Mouse (Mus musculus) yolk sac, embryonic 10.5 days (tissue): ENCODE data around the gene Ide.
"Not testable (repeated sequence)": the region's sequence is repeated elsewhere in the genome, so short reads cannot be mapped to it uniquely, and the experiment has no call there.

Experiments used
- DNase-seq: peaks from one replicate; pipeline ENCODE4 v3.0.0-alpha.2; 2017; ENCODE audit warnings: low spot score

The Ide gene

DNA sequence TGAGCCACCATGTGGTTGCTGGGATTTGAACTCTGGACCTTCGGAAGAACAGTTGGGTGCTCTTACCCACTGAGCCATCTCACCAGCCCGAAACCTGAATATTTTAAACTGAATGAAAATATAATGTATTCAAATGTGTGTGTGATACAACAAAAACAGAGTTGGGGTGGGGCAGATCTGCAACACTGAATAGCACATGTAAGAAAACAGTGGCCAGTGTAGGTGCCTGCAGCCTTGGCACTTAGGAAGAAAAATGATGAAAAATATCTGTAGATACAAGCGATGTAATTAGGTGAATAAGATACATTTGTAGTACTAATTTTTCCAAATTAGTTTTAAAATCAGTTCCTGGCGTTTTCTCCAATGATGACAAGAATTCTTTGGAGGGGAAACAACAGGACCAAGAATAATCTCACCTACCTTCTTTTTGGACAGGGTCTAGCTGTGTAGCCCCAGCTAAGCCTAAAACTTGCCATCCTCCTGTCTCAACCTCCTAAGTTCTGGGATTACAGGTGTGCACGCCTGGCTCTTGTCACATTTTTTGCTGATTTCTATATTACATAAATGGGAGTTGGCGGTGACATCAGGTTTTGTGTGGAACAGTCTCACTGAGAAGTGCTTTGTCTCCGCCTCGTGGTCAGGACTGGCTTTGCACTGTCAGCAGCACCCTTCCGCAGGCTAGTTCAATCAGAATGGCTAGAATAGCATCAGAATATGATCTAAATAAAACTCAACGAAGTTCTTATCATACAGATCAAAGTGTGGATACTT lies 72.1 kb downstream of the Ide start:
- peak; percentile 55 for DNase-seq

DNA sequence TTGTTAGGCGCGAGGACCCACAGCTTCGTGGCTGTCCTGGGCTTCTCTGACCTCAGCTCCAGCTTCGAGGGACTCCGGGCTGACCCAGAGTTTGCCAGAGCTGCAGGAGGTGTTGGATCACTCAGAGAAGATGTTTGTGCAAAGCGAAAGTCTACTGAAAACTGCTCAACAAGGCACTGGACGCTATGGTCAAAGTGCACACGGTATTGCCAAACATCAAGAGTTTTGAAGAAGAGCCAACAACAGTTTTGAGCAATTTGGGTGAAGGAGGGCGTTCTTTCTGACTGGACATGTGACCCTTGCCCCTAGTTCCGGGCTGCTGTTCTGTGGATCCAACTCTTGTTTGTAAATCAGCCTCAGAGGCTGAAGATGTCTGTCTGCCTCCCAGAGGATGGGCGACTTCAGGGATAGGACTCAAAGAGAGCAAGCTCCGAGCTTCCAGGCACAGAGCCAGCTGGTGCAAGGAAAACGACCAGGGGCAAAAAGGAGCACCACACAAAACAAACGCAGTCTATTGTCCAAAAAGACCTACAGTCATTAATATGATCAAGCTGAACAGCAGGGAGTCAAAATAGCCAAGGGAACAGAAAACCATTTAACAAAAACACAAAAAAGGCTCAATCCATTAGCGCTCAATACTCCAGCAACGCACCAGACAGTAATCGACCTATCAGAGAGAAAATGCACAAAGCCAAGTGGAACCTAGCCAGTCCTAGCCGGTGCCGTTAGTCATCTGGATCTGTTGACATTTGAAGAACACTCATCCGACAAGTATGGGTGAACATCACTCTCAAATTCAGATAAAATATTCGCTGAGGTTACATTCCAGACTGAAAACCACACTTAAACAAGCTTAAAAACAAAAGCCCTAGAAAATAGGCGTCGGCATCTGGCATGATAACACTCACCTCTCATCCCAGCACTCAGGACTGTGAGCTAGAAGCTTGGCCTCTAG lies 73.4 kb downstream of the Ide start:
- DNase-seq = peak; percentile 82

DNA sequence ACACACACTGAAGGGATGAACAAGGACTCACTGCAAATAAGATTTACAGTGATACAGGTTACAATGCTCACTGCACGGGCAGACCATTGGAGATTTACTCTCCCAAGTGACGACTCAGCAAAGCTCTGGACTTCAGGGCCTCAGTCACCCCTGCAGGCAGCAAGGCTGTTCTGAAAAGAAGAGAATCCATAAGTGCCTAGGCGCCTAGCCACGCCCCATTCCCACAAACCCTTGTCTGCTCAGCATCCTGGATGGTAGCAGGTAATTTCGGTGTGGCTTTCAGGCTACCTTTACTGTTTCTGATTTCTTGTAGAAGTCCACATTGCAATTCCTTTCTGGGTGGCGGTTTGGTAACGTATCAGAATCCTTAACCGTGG lies 74.1 kb downstream of the Ide start:
- no peak for DNase-seq

DNA sequence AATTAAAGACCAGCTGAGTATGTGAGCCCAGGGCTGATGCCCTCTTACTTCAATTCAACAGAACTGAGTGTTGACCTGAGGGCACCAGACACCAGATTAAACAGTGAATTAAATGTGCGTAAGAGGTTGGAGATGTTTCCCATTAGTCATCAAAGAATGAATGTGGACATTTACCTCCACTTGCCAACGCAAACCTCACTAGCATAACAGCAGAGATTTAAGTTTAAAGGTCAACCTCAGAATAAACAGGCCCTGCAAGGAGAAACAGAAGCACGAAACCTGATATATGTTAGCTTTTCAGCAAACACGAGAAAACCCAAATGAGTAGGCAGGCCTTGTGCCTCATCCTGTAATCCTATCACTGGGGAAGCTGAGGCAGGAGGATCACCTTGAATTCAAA lies 75.3 kb downstream of the Ide start:
- peak; percentile 30 for DNase-seq

DNA sequence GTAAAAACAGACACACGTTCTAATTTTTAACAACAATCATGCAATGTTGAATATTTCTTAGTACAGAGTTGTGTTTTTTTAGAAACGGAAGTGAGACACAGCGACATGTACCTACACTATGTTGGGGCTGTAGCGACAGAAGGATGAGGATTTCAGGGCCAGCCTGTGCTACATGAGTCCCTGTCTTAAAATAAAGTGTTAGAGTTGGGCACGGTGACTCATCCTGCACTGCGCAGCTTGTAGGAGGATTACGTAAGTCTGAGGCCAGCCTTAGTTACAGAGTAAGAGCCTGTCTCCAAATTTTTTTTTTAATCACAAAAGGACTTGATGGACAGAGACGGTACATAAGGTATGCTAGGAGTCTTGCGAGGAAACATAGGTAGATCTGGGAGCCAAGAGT lies 82.3 kb downstream of the Ide start:
- no peak for DNase-seq

DNA sequence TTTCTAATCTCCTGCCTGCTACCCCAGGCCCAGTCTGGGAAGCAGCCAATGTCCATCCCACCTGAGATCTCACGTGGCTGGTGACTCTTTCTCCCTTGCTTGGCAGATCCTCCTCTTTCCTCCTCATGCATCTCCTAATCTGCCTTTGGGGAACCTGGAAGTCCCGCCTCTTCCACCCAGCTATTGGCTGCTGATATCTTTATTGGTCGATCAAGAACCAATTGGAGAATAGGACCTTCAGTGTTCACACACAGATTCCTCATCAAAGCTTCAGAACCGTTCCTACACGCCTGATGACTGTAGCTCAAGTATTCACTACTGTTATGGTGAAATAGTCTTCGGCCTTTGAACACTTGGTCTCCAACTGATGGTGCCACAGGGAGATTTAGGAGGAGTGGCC lies 85.5 kb downstream of the Ide start:
- DNase-seq = no peak

DNA sequence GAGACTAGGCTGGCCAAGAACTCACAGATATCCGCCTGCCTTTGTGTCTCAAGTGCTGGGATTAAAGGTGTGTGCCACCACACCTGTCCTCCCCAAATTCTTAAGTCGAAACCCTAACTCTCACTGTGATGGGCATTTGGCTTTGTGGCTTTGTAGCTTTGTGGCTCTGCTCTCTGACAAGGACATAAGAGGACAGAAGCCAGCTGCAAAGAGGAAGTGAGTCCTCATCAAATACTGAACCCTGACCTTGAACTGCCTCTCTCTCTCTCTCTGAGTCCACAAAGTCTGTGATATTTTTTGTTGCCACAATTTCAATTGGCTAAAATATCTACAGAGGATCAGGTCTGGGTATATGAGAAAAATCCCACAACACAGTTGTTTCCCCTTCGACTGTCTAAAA lies 89.5 kb downstream of the Ide start:
- no peak for DNase-seq

DNA sequence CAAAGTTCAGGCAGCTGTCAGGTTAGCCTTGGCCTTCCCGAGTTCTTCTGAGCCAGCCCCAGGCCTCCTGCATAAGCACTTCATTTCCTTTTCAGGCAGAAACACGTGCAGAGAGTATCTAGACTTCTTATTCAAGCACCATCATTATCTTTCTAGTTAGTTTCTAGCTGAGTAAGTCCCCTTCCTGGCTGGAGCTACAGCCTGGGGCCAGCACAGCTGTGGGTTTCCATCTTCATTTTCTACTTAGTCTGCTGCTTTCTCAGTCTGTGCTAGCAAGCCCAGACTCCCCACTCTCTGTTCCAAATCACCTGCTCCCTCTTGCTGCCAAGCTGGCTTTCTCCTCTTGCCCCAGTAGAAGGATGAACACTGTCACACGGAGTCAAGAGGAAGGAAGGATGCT lies 90.8 kb downstream of the Ide start:
- no peak for DNase-seq

DNA sequence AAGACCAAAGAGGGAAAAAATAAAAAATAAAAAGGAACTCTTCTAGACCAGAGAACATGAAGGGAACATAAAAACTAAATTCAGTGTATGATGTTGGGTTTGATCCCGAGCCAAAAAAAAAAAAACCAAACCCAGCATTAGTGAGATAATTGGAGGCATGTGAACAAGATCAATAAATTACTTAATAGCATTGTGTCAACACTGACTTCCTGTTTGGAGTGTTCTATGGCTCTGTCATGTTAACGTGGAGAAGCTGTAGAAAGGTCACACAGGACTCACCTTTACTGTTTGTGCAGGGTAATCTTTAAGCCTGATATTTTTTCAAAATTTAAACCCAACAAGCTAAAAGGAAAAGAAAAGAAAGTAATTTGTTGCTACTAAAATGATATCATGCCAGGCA lies 94.9 kb downstream of the Ide start:
- DNase-seq = no peak

DNA sequence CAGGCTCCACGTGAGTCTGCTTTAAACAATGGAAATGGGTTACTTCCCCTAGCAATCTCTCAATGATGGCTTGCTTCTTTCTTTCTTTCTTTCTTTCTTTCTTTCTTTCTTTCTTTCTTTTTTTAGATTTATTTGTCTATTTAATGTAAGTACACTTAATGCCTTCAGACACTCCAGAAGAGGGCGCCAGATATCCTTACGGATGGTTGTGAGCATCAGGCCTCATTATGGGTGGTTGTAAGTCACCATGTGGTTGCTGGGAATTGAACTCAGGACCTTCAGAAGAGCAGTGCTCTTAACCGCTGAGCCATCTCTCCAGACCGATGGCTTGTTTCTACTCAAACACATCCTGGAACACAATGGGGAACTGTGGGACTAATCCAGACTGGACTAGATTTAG lies 96.5 kb downstream of the Ide start:
- DNase-seq = no peak

DNA sequence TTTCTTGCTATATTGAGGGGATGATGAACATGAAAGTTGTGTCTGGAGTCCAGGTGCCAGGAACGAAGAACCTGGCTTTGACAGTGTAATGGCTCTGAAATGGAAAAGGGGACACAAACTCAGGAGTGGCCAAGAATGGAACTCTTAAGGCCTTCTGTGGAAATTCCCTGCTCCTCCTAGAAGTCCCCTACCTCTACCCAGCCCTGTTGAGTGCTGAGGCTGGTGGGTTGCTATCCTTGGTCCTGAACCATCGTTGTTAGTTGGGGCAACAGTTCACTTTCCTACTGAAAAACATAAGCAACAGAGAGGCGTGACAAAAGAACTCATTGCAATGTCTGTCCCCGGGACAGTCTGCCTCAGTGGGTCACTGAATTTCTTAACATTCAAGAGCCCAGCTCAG lies 98.6 kb downstream of the Ide start:
- DNase-seq = peak; percentile 51

DNA sequence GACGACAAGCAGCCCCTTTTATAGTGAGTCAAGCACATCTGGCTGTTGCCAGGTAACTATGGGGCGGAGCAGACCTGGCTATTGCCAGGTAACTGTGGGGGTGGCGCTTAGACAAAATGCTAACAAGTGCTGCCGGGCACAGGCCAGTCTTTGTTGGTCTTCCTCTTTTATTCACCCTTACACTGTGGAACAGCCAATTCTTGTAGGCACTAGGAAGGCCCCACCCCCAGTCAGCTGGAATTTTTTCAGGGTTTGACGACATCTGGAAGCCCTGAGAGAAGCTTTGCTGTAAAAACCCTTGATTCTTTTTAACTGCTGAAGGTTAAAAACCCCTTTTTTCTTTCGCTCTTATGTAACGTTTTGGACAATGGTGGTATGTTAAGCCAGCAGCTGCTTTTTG lies 99.0 kb downstream of the Ide start:
- DNase-seq = no peak

DNA sequence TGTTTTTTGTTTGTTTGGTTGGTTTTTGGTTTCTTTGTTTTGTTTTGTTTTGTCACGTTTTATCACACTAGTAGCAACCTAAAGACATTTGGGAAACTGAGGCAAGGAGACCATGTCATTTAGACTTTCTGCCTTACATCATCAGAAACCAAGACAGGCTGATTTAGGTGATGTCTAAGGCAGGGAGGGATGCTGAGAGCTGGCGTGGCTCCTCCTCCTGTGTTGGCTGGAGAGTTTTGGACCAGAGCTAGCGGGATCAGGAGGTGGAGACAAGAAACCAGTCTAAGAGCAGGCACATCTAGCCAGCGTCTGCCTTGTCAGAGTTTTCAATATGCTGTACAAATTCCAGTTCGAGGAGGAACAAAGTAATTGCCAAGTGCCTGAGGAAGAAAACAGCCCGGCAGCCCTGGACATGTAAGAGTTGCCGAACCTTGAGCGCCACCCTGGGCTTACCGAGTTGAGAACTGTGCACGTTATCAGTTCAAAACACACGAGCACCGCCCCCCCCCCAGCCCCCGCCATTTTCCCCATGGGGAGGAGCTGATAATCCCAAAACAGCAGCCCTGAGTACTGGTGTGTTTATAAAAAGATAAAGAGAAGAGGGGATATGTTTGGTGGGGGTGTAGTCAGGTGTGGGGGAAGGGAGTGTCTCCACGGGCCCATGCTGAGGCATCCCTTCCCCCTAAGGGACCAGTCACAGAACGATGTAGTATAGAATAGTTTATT lies 99.8 kb downstream of the Ide start:
- DNase-seq = peak; percentile 53

DNA sequence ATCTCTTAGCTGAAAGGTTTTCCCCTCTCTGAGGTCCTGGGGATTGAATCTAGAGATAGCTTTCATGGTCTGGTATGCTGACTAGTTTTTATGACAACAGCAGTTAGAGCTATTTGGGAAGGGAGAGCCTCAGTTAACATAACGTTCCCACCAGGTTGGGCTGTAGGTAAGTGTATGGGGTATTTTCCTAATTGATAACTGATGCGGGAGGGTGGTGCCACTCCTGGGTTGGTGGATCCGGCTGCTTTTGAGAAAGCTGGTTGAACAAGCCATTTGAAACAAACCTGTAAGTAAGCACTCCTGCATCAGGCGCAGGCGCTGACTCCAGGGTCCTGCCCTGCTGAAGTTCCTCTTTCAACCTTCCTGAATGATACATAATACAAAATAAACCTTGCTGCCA lies 100.3 kb downstream of the Ide start:
- DNase-seq = no peak

DNA sequence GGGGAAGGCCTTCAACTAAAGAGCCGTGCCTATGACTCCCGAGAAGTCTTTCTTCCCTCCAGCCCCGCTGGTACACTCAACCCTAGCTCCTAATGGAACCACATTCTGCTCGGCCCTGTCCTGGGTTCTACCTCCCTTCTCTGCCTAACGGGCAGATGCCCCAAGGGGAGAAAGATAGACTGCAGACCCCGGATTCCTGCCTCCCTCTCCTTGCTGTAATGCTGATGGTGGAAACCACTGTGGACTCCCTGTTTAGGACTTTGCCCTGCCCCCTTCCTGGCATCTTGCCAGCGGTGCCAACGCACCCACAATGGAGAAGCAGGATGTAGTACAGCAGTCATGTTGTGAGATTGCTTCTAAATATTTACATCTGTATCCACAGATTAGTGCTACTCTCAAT lies 101.8 kb downstream of the Ide start:
- DNase-seq = no peak

DNA sequence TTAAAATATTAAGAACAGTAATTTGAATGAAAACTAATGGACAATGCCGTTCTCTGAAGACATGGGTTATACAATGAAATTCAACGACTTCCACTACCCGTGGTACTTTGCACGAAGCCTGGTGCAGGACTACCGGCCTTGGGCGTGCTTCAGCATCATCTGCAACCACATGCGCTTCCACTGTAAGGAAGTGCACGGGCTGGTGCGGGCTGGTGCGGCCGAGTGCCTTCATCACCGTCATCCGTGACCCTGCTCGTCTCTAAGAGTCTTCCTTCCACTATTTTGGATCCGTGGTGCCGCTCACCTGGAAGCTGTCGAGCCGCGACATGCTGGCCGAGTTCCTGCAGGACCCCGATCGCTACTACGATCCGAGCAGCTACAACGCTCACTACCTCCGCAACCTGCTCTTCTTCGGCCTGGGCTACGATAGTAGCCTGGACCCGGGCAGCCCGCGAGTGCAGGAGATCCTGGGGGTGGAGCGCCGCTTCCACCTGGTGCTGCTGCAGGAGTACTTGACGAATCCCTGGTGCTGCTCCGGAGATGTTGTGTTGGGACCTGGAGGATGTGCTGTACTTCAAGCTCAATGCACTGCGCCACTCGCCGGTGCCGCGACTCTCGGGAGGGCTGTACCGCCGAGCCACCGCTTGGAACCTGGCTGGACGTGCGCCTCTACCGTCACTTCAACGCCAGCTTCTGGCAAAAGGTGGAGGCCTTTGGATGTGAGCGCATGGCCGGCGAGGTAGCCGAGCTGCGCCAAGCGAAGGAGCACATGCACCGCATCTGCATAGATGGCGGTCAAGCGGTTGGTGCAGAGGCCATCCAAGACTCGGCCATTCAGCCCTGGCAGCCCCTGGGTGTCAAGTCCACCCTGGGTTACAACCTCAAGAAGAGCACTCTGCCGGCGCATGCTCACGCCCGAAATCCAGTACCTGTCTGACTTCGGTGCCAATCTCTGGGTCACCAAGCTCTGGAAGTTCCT lies 103.8 kb downstream of the Ide start:
- peak; percentile 26 for DNase-seq

DNA sequence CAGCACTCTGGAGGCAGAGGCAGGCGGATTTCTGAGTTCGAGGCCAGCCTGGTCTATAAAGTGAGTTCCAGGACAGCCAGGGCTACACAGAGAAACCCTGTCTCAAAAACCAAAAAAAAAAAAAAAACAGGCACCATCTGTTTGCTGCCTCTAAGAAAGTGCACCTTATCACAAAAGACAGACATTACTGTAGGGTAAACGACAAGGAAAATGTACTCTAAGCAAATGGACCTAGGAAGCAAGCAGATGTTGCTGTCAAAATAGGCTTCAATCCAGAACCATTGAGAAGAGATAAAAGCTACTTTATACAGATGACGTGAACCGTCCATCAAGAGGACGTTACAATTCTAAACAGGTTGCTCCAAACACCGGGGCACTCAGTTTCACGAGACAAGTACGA lies 105.1 kb downstream of the Ide start:
- not testable (repeated sequence) for DNase-seq

DNA sequence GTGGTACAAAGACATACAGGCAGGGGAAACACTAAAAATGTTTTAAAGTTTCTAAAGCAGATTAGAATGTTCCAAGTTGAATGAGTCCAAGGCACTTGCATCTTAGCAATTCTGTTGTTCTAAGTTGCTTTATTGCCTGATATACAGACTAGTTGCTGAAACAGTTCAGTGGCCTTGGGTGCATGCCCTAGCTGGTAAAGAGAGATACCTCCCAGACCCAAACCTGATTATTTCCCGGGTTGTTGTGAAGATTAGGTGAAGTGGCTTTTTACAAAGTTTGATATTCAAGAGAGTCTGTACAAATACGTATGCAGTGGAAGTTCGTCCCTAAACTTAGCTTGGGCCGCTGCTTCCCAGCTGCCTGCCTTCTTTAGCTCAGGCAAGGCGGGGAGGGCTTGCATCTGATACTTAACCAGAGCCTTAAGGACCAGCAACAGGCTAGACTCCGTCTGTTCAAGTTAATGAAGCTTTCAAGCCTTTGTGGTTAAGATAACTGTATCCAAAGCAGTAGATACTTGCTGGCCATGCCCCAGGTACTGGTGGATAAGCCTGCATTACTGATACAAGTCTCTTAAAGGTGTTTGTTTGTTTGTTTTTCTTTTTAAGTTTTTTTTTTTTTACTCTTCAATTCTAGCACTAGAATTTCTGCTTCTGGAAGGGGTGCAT lies 112.3 kb downstream of the Ide start:
- no peak for DNase-seq
